Mouse (Mus musculus) ES-E14 (cell line): Measurements from ENCODE around the gene Exoc4.

Experiments used
- CHD2 ChIP-seq: IDR thresholded peaks from 2 replicates; pipeline ENCODE4 v1.6.1; 2014; ENCODE audit warnings: mild to moderate bottlenecking, low read depth, low read length, inconsistent platforms
- HCFC1 ChIP-seq: IDR thresholded peaks from 2 replicates; pipeline ENCODE4 v1.6.1; 2012; ENCODE audit warnings: low read length, inconsistent platforms, borderline replicate concordance; ENCODE audit not compliant: insufficient read depth
- MAFK ChIP-seq: IDR thresholded peaks from 2 replicates; pipeline ENCODE4 v1.6.1; 2014; ENCODE audit warnings: mild to moderate bottlenecking, low read depth, low read length, inconsistent platforms; ENCODE audit not compliant: insufficient read depth
- ZC3H11A ChIP-seq: IDR thresholded peaks from 2 replicates; pipeline ENCODE4 v1.6.1; 2012; ENCODE audit warnings: low read depth, mild to moderate bottlenecking, inconsistent platforms, low read length, borderline replicate concordance
- ZNF384 ChIP-seq: IDR thresholded peaks from 2 replicates; pipeline ENCODE4 v1.6.1; 2012; ENCODE audit warnings: low read depth, low read length, inconsistent platforms

- TF ChIP-seq ZC3H11A = no peak
- TF ChIP-seq HCFC1 = no peak
- TF ChIP-seq ZNF384 = no peak
- no peak for TF ChIP-seq MAFK
- TF ChIP-seq CHD2 = no peak
Measured at GRCm38 (mm10) chr6:33267571-33267970, 18.7 kb downstream of the Exoc4 start.
